Mouse (Mus musculus): ENCODE data around the gene Olfr1033.
"Not testable (repeated sequence)": the region's sequence is repeated elsewhere in the genome, so short reads cannot be mapped to it uniquely, and the experiment has no call there.

Gene Olfr1033

DNA sequence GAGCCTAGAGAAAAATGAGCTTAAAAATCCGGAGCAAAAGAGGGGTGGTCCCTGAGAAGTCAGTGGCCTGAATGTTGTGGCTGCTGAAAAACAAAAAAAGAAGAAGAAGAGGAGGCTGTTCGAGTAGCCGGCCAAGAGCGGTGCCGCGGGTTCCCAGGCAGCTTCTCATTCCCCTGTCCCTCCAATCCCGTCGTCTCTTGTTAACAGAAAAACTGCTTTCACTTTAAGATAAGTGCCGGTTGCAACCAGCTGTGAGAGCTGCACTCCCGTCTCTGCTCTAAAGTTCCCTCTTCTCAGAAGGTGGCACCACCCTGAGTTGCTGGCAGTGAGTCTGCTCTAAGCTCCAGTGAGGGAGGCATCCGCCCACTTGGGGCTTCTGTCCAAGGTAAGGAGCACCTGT lies at the start of gene Olfr1033:
TSS of gene Olfr1033 (plus strand) at position 228 of the 400 bp plus-strand sequence.
- not testable (repeated sequence) for DNase-seq (ENCODE audit: low read depth, low spot score)

DNA sequence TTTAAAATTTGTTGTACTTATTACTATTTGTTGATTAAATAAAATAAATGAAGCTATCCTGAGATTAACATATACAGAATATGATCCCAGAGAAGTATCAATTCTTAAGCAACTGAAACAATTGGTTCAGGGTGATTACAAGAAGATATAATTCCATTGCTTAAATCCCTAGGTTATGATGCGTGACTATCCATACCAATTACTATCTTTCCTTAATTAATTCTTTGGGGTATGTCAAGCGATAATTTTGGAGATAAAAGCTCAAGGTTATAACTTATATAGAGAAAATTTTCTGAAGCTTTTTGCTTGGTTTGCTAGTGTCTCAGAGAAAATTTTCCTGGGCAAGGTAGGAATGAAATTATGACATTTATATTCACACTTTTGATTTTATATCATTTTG lies 46.8 kb upstream of the Olfr1033 start, which contains the start of gene Olfr1029:
TSS of gene Olfr1029 (plus strand) at position 301 of the 400 bp plus-strand sequence.
- no peak for DNase-seq (ENCODE audit: low read depth, low spot score)

GRCm38 (mm10) chr2:85978976-85979375 lies 41.5 kb upstream of the Olfr1033 start, which contains the start of gene Olfr1030:
Gene Olfr1030 (plus strand): TSS chr2:85979276.
- DNase-seq (ENCODE audit: low read depth, low spot score) = no peak

GRCm38 (mm10) chr2:85990004-85990403 lies 30.4 kb upstream of the Olfr1033 start, which contains the start of gene Olfr1031:
Gene Olfr1031 (plus strand): TSS chr2:85990304.
- DNase-seq (ENCODE audit: low read depth, low spot score) = no peak

DNA sequence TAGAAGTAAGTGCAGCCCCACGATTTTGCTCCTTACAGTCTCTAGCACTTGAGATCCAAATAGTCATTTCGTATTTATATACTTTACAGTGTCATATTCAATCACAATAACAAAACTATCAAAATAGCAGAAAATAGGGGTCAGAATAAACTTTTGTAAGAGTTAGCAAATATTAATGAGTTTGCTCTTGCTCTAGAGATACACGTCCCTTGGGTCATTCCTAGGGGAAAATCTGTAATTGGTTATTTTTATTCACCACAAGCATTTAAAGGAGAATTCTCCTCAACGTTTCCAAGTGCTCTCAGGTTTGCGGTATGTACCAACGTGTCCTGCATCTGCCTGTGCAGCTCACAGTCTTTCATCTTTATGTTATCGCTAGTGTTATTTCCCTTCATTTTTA lies 15.2 kb upstream of the Olfr1033 start, which contains the start of gene Olfr1032:
TSS of gene Olfr1032 (plus strand) at position 301 of the 400 bp plus-strand sequence.
- DNase-seq (ENCODE audit: low read depth, low spot score) = no peak

DNA sequence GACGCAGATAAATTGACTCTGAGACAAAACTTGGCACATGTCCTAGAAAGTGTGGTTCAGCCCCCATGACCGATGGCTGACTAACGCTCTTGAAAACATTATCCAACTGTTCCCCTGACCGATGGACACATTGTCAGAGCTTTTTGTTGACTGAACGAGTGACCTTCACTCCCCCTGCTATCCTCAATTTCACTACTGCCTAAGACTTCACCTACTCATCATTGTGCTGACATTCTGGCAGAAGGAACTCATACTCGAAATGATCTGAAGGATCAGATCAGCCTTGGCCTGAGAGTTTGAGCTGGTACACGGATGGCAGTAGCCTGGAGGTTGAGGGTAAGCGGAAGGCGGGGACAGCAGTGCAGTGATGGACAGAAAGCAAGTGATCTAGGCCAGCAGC lies 1.1 kb downstream of the Olfr1033 start:
- not testable (repeated sequence) for DNase-seq (ENCODE audit: low read depth, low spot score)

DNA sequence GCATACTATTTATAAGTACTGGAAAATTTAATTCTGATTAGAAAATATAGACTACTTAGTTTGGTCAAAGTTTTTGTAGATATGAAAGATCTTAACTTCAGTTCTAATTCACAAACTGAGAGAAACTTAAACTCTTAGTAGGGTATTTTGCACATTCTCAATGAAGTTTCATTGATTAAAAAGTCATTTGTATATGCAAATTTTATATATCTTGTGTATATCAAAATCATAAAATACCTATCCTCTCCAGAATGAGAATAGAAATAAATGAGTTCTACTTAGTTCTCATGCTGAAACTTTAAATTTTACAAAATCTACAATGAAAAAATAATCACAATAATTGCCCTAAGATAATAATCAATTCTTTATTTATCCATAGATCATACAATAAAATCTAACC lies 25.1 kb downstream of the Olfr1033 start, which contains the start of gene Olfr1034:
TSS of gene Olfr1034 (plus strand) at position 301 of the 400 bp plus-strand sequence.
- no peak for DNase-seq (ENCODE audit: low read depth, low spot score)

DNA sequence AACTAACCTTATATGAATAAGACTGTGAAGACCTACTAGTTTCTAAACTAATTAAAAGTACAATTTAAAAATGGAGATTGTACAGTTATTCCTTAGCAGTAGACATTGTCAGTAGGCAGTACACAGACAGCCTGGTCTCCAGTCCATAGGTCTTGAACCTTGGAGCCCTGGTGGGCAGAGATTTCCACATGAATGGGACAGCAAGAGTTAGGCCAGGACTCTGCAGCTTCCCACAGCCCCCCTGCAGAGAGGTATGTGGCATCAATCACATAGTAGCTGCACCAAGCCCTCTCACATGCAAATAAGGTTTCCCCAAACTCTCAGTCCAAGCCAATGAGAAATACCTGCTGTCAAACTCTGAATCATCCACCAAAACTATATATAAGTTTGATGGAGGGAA lies 30.3 kb downstream of the Olfr1033 start:
- not testable (repeated sequence) for DNase-seq (ENCODE audit: low read depth, low spot score)

DNA sequence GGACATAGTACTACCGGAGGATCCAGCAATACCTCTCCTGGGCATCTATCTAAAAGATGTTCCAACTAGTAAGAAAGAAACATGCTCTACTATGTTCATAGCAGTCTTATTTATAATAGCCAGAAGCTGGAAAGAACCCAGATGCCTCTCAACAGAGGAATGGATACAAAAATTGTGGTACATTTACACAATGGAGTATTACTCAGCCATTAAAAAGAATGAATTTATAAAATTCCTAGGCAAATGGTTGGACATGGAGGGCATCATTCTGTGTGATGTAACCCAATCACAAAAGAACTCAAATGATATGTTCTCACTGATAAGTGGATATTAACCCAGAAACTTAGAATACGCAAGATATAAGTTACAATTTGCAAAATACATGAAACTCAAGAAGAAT lies 43.3 kb downstream of the Olfr1033 start:
- DNase-seq (ENCODE audit: low read depth, low spot score) = not testable (repeated sequence)

DNA sequence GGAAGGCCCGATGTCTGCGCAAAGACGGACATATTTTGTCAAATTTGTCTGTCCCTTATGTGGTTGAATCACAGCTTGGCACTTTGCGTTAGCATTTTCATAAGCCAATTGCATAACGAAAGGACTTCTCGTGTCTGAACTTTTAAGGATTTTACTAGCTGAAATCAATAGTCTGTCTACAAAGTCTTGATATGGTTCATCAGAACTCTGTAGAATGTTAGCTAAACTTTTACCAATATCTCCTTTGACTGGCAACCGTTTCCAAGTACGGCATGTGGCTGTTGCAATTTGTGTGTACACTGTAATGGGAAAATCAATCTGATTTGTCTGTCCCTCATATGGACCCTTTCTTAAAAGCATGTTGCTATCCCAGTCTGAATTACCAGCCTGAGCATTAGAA lies 49.8 kb downstream of the Olfr1033 start:
- no peak for DNase-seq (ENCODE audit: low read depth, low spot score)

DNA sequence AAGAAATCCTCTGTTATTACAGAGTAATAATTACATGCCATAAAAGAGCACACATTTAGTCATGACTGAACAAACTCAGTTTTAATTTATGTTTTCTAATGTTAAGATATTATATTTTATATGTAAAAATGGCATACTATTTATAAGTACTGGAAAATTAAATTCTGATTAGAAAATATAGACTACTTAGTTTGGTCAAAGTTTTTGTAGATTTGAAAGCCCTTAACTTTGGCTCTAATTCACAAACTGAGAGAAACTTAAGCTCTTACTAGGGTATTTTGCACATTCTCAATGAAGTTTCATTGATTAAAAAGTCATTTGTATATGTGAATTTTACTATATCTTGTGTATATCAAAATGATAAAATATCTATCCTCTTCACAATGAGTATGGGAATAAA lies 53.3 kb downstream of the Olfr1033 start, which contains the start of gene Olfr1036:
TSS of gene Olfr1036 (plus strand) at position 301 of the 400 bp plus-strand sequence.
- DNase-seq (ENCODE audit: low read depth, low spot score) = not testable (repeated sequence)

DNA sequence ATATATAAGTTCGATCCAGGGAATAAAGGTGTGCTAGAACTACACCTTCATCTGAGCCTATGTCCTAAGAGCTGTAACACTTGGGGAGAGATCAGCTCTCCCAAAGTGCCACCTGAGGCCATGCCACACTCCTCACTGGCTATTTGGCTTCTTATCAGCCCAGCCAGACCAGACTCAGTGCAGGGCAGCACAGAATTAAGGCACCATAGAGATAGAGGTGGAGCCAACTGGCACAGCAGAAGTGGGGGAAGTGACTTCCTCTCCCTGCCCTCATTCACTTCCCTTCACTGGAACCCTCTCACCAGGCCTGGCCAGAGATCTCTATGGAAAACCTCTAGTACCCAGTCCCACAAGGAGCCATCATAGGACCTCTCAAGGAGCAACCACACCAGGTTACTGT lies 60.0 kb downstream of the Olfr1033 start:
- DNase-seq (ENCODE audit: low read depth, low spot score) = not testable (repeated sequence)

DNA sequence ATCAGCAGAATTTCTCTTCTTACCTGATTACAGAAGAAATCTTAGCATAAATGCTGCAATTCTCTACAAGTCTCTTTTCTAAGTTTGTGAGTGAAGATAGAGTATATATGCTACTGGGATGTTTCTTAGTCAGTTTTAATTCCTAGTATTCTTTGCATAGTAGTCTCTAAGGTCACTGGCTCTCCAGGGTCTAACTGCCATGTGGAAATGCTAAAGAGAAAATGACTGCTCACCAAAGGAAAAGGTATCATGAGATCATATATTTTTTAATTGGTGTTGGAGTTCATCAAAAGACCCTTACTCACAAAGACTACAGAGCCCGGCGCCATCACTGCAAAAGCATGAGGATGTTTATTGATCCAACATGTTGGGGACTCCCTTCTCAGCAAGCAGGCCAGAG lies 66.9 kb downstream of the Olfr1033 start, which contains the start of gene Olfr1037:
TSS of gene Olfr1037 (minus strand) at position 101 of the 400 bp plus-strand sequence.
- DNase-seq (ENCODE audit: low read depth, low spot score) = no peak

Measured in CD4-positive, CD25-positive, alpha-beta regulatory T cell, adult 2 months (primary cell).